Comparison of ENCODE assay signal across 9 mouse cellular contexts in the genomic region with DNA sequence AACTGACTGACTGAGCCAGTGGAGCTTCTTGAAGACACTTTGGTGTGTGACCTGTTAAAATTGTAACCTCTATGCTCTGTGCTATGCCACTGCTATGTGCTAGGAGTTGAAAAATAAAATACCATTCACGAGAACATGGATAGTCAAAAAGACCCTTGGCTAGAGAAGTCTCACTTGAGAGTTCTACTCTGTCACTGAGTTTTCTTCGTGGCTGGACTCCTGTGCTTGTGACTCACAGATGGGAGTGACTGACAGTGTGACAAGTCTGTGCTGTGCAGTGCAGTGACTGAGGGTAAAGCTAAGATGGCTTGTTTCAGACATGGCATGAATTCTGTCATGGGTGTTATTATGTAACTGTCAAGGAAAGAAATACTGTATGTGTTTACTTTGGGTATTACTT. TPM values are rescaled to one million over a fixed set of nuclear protein-coding genes. Genes with fewer than 3 reads are reported as not detected.
DNase-seq lines count a peak whose midpoint lies in the region; ATAC-seq and TF ChIP-seq lines count a peak whose summit lies in the region.
"Had no signal": no experiment of that assay in that cellular context is flagged by ENCODE, and none has a peak within 500 bp of the region (broad histone marks: within the 10 kb centered on the region; RNA-seq: fewer than 3 reads in every experiment).

No protein-coding gene starts in this region.

- H3K4me1 ChIP-seq in heart, embryonic 16.5 days (ENCODE audit: control insufficient read depth, insufficient read depth, low read length) = peaks cover 56% of the 10 kb centered on the region
- H3K4me1 ChIP-seq in bone marrow, adult 2 months (ENCODE audit: control insufficient read depth, insufficient read depth, low read length) = peaks cover 4% of the 10 kb centered on the region; the same call in 1 of the 2 replicates
- H3K4me1 ChIP-seq in hindbrain, embryonic 14.5 days (replicated peaks; ENCODE audit: control insufficient read depth, insufficient read depth, low read length) = peaks cover 49% of the 10 kb centered on the region
- peaks cover 44% of the 10 kb centered on the region for H3K4me1 ChIP-seq in midbrain, embryonic 12.5 days

- H3K4me3 ChIP-seq in heart, embryonic 16.5 days (ENCODE audit: low read length) = peak overlapping the region; percentile 31
- peak overlapping the region; percentile 18 for H3K4me3 ChIP-seq in bone marrow, adult 2 months (replicated peaks; ENCODE audit: control insufficient read depth, low read depth, low read length)
- H3K4me3 ChIP-seq in hindbrain, embryonic 14.5 days (replicated peaks; ENCODE audit: low read length) = peak overlapping the region; percentile 13; the same call in 1 of the 2 replicates
- H3K4me3 ChIP-seq in midbrain, embryonic 12.5 days = peak overlapping the region; percentile 15; the same call in 1 of the 2 replicates

- H3K9me3 ChIP-seq in heart, embryonic 16.5 days (replicated peaks; ENCODE audit: control insufficient read depth, low read length) = no peaks in the 10 kb centered on the region
- H3K9me3 ChIP-seq in hindbrain, embryonic 14.5 days (ENCODE audit: control insufficient read depth, low read length) = no peaks in the 10 kb centered on the region
- no peaks in the 10 kb centered on the region for H3K9me3 ChIP-seq in midbrain, embryonic 12.5 days

- no peaks in the 10 kb centered on the region for H3K36me3 ChIP-seq in heart, embryonic 16.5 days (ENCODE audit: control insufficient read depth, insufficient read depth)
- H3K36me3 ChIP-seq in hindbrain, embryonic 14.5 days (replicated peaks; ENCODE audit: control insufficient read depth, insufficient read depth) = no peaks in the 10 kb centered on the region
- no peaks in the 10 kb centered on the region for H3K36me3 ChIP-seq in midbrain, embryonic 12.5 days

- no peak for TF ChIP-seq POLR2A in bone marrow, adult 2 months (IDR thresholded peaks at IDR 0.05; ENCODE audit: borderline replicate concordance, control insufficient read depth, low read depth, low read length)

- peak overlapping the region; percentile 51 for H3K9ac ChIP-seq in heart, embryonic 16.5 days (ENCODE audit: low read length)
- no peak overlapping the region; the same call in 1 of the 2 replicates for H3K9ac ChIP-seq in hindbrain, embryonic 14.5 days
- no peak overlapping the region; the same call in 1 of the 2 replicates for H3K9ac ChIP-seq in midbrain, embryonic 12.5 days (replicated peaks)

- intact Hi-C loops in heart, postnatal 10 days (cut with DNase I) = loop anchor here (2.0 to 5.0 kb wide), 2 partner anchors 46 to 140 kb away; no protein-coding TSS in a partner anchor

- no peak for DNase-seq in heart, postnatal 10 days
- no peak for DNase-seq in hindbrain, embryonic 14.5 days (ENCODE audit: low spot score)
- no peak for DNase-seq in ovary, postnatal 10 days (ENCODE audit: low spot score)
- DNase-seq in Muller cell, postnatal 12 days (ENCODE audit: inconsistent ontology term) = no peak
- no peak for DNase-seq in layer of hippocampus, postnatal 25 days (ENCODE audit: extremely low spot score in 1 of 2, low spot score in 1 of 2)

- peak overlapping the region; percentile 62 for H3K4me2 ChIP-seq in heart, embryonic 16.5 days (ENCODE audit: low read depth, low read length)
- H3K4me2 ChIP-seq in hindbrain, embryonic 14.5 days (replicated peaks) = peak overlapping the region; percentile 43
- peak overlapping the region; percentile 79 for H3K4me2 ChIP-seq in midbrain, embryonic 12.5 days (replicated peaks)

- H3K27me3 ChIP-seq in heart, embryonic 16.5 days (ENCODE audit: control insufficient read depth, insufficient read depth, low read length) = no peaks in the 10 kb centered on the region
- H3K27me3 ChIP-seq in hindbrain, embryonic 14.5 days (ENCODE audit: control insufficient read depth, insufficient read depth, low read length) = no peaks in the 10 kb centered on the region
- no peaks in the 10 kb centered on the region for H3K27me3 ChIP-seq in midbrain, embryonic 12.5 days

- 21% methylated on average over 2 of the region's 2 CpGs for WGBS in heart, embryonic 16.5 days
- WGBS in bone marrow, adult 2 months = 21% methylated on average over 2 of the region's 2 CpGs
- WGBS in hindbrain, embryonic 14.5 days = 39% methylated on average over 2 of the region's 2 CpGs
- 36% methylated on average over 2 of the region's 2 CpGs for WGBS in midbrain, embryonic 12.5 days

- ATAC-seq in heart, embryonic 16.5 days (replicated peaks; ENCODE audit: extremely low read depth, insufficient read depth, low FRiP score) = no peak
- no peak for ATAC-seq in hindbrain, embryonic 14.5 days (ENCODE audit: low FRiP score)
- no peak for ATAC-seq in midbrain, embryonic 12.5 days (ENCODE audit: low FRiP score, low read depth)
- ATAC-seq: inflammation-experienced regulatory T-cells, adult 6 months had no signal

- no peak for TF ChIP-seq CTCF in bone marrow, adult 2 months (IDR thresholded peaks at IDR 0.05; ENCODE audit: control insufficient read depth, insufficient read depth, low read length)

- peak overlapping the region; percentile 41 for H3K27ac ChIP-seq in heart, embryonic 16.5 days (ENCODE audit: low read length)
- no peak overlapping the region for H3K27ac ChIP-seq in bone marrow, adult 2 months (ENCODE audit: control insufficient read depth, insufficient read depth, low read depth, low read length, poor library complexity)
- H3K27ac ChIP-seq in hindbrain, embryonic 14.5 days = no peak overlapping the region
- H3K27ac ChIP-seq in midbrain, embryonic 12.5 days (replicated peaks) = no peak overlapping the region

RNA-seq across cellular contexts. Expression of a gene that starts 2.6 kb away (rescaled TPM):
- polyA plus RNA-seq in heart, embryonic 16.5 days (2015; fragmentation: Nextera tagmentation; extraction: Ambion mirVana) = 7.8 and 8.1 TPM in 2 replicates
- total RNA-seq in heart, postnatal 10 days (2021) = 10 to 100 TPM; 86.2 to 99.2 TPM
- polyA plus RNA-seq in bone marrow, adult 2 months (2011; ENCODE audit: insufficient read depth, insufficient read length, low replicate concordance, missing spikeins) = 15.7 and 21.2 TPM in 2 replicates
- 12.8 and 14.0 TPM in 2 replicates for polyA plus RNA-seq in hindbrain, embryonic 14.5 days (2014; fragmentation: Nextera tagmentation; extraction: Ambion mirVana)
- polyA plus RNA-seq in midbrain, embryonic 12.5 days (2016; fragmentation: Nextera tagmentation; extraction: Ambion mirVana) = 9.5 and 10.0 TPM in 2 replicates
- 10 to 100 TPM; 84.3 to 90.8 TPM for total RNA-seq in layer of hippocampus, postnatal 25 days (2021)

RNA-seq across cellular contexts. Expression of a gene that starts 45.8 kb away (rescaled TPM):
- 47.9 and 51.7 TPM in 2 replicates for polyA plus RNA-seq in heart, embryonic 16.5 days (2015; fragmentation: Nextera tagmentation; extraction: Ambion mirVana)
- 10 to 100 TPM; 28.2 to 30.9 TPM for total RNA-seq in heart, postnatal 10 days (2021)
- 11.4 and 11.6 TPM in 2 replicates for polyA plus RNA-seq in bone marrow, adult 2 months (2011; ENCODE audit: insufficient read depth, insufficient read length, low replicate concordance, missing spikeins)
- polyA plus RNA-seq in hindbrain, embryonic 14.5 days (2014; fragmentation: Nextera tagmentation; extraction: Ambion mirVana) = 85.4 and 89.2 TPM in 2 replicates
- 59.4 and 60.6 TPM in 2 replicates for polyA plus RNA-seq in midbrain, embryonic 12.5 days (2016; fragmentation: Nextera tagmentation; extraction: Ambion mirVana)
- total RNA-seq in layer of hippocampus, postnatal 25 days (2021) = 10 to 100 TPM; 31.9 to 34.6 TPM
